In genomic region chr4:141858501-141858900, GRCm38 (mm10) we compare ENCODE assay signal across 12 mouse cellular contexts. TPM values are rescaled to one million over a fixed set of nuclear protein-coding genes. Genes with fewer than 3 reads are reported as not detected.
DNase-seq lines count a peak whose midpoint lies in the region; ATAC-seq and TF ChIP-seq lines count a peak whose summit lies in the region.
"Had no signal": no experiment of that assay in that cellular context is flagged by ENCODE, and none has a peak within 500 bp of the region (broad histone marks: within the 10 kb centered on the region; RNA-seq: fewer than 3 reads in every experiment).

No protein-coding gene starts in this region.

- H3K27me3 ChIP-seq in midbrain, embryonic 14.5 days (ENCODE audit: control insufficient read depth, insufficient read depth, low read length) = no peaks in the 10 kb centered on the region
- H3K27me3 ChIP-seq in hindbrain, postnatal 0 days (ENCODE audit: insufficient read depth, low read length) = no peaks in the 10 kb centered on the region

- H3K36me3 ChIP-seq in midbrain, embryonic 14.5 days (ENCODE audit: control insufficient read depth, insufficient read depth, low read length) = peaks cover 30% of the 10 kb centered on the region
- peaks cover 13% of the 10 kb centered on the region; the same call in 1 of the 2 replicates for H3K36me3 ChIP-seq in hindbrain, postnatal 0 days (ENCODE audit: insufficient read depth, low read length)

- no peak overlapping the region for H3K27ac ChIP-seq in midbrain, embryonic 14.5 days (replicated peaks; ENCODE audit: low read depth, low read length)
- H3K27ac ChIP-seq in hindbrain, postnatal 0 days = no peak overlapping the region

- no peak for ATAC-seq in cerebellum, adult (ENCODE audit: insufficient number of reproducible peaks, low FRiP score, low TSS enrichment)
- no peak for ATAC-seq in midbrain, embryonic 14.5 days (ENCODE audit: low FRiP score, low TSS enrichment)
- ATAC-seq in hindbrain, postnatal 0 days = no peak

- DNase-seq in cerebellum, postnatal 14 days = peak; percentile 48 to 51
- peak; percentile 68 for DNase-seq in kidney, postnatal 10 days
- DNase-seq in kidney, adult 18-20 months = no peak
- DNase-seq in 416B (ENCODE audit: low read depth) = peak; percentile 47
- DNase-seq in gastrocnemius, postnatal 25 days = peak; percentile 53
- no peak for DNase-seq in midbrain, embryonic 14.5 days
- DNase-seq in hindbrain, postnatal 0 days (ENCODE audit: low spot score) = no peak
- DNase-seq: retina, postnatal 1 day had no signal

- H3K4me1 ChIP-seq in midbrain, embryonic 14.5 days (ENCODE audit: control insufficient read depth, insufficient read depth, low read length) = no peaks in the 10 kb centered on the region
- H3K4me1 ChIP-seq in hindbrain, postnatal 0 days (ENCODE audit: insufficient read depth, low read length) = no peaks in the 10 kb centered on the region

- H3K9ac ChIP-seq in midbrain, embryonic 14.5 days (replicated peaks; ENCODE audit: low read length) = no peak overlapping the region
- no peak overlapping the region for H3K9ac ChIP-seq in hindbrain, postnatal 0 days (replicated peaks; ENCODE audit: low read length)

- 93% methylated on average over 20 of the region's 20 CpGs for WGBS in midbrain, embryonic 14.5 days
- WGBS in hindbrain, postnatal 0 days = 83% methylated on average over 20 of the region's 20 CpGs

- no peak for TF ChIP-seq CTCF in hindbrain, postnatal 0 days (IDR thresholded peaks at IDR 0.05; ENCODE audit: low read depth)

- H3K4me2 ChIP-seq in midbrain, embryonic 14.5 days (ENCODE audit: low read length) = no peak overlapping the region
- no peak overlapping the region for H3K4me2 ChIP-seq in hindbrain, postnatal 0 days (ENCODE audit: low read depth, low read length)

- no peaks in the 10 kb centered on the region for H3K9me3 ChIP-seq in midbrain, embryonic 14.5 days (ENCODE audit: control insufficient read depth, low read length)
- H3K9me3 ChIP-seq in hindbrain, postnatal 0 days (ENCODE audit: low read length) = no peaks in the 10 kb centered on the region

- no peak overlapping the region for H3K4me3 ChIP-seq in midbrain, embryonic 14.5 days (replicated peaks; ENCODE audit: low read depth, low read length)
- H3K4me3 ChIP-seq in hindbrain, postnatal 0 days (ENCODE audit: low read length) = no peak overlapping the region

RNA-seq across cellular contexts. Expression of gene Ctrc, which starts 12.3 kb away (rescaled TPM):
- not detected for total RNA-seq in gastrocnemius, postnatal 25 days (2021)
- polyA plus RNA-seq in midbrain, embryonic 14.5 days (2014; fragmentation: Nextera tagmentation; extraction: Ambion mirVana) = not detected in 2 replicates
- total RNA-seq in hindbrain, postnatal 0 days (2014; rRNA removed) = not detected in 2 replicates
- polyA plus RNA-seq in hindbrain, postnatal 0 days (2015; fragmentation: Nextera tagmentation; extraction: Ambion mirVana) = not detected in 2 replicates
- total RNA-seq: common myeloid progenitor, adult 5-6 weeks had no signal
- polyA plus RNA-seq: hindbrain, embryonic 11.5 days; limb, embryonic 11.5 days had no signal

RNA-seq across cellular contexts. Expression of gene Efhd2, which starts 16.2 kb away (rescaled TPM):
- 1 to 10 TPM; 5.6 to 8.7 TPM for total RNA-seq in gastrocnemius, postnatal 25 days (2021)
- 53.8 and 54.0 TPM in 2 replicates for polyA plus RNA-seq in midbrain, embryonic 14.5 days (2014; fragmentation: Nextera tagmentation; extraction: Ambion mirVana)
- 39.4 and 49.2 TPM in 2 replicates for total RNA-seq in hindbrain, postnatal 0 days (2014; rRNA removed)
- 62.5 and 64.8 TPM in 2 replicates for polyA plus RNA-seq in hindbrain, postnatal 0 days (2015; fragmentation: Nextera tagmentation; extraction: Ambion mirVana)

RNA-seq across cellular contexts. Expression of gene Cela2a, which starts 32.5 kb away (rescaled TPM):
- not detected for total RNA-seq in gastrocnemius, postnatal 25 days (2021)
- not detected in 2 replicates for polyA plus RNA-seq in midbrain, embryonic 14.5 days (2014; fragmentation: Nextera tagmentation; extraction: Ambion mirVana)
- not detected in 2 replicates for total RNA-seq in hindbrain, postnatal 0 days (2014; rRNA removed)
- 0.23 and 0.26 TPM in 2 replicates for polyA plus RNA-seq in hindbrain, postnatal 0 days (2015; fragmentation: Nextera tagmentation; extraction: Ambion mirVana)
- total RNA-seq: common myeloid progenitor, adult 5-6 weeks had no signal
- polyA plus RNA-seq: hindbrain, embryonic 11.5 days; limb, embryonic 11.5 days had no signal

Comparison
In these comparisons a context has a peak if more than half of its experiments do, and no peak if none do; other contexts are left out.
1. DNase-seq: peak in cerebellum, postnatal 14 days (2 of 2), kidney, postnatal 10 days (single experiment), 416B (single experiment) and gastrocnemius, postnatal 25 days (single experiment); none in kidney, adult 18-20 months (single experiment), midbrain, embryonic 14.5 days (single experiment) and hindbrain, postnatal 0 days (single experiment).